Mouse (Mus musculus) liver, adult 10 weeks (tissue): ENCODE data around the gene Mri1. TPM values are rescaled to one million over a fixed set of nuclear protein-coding genes. Genes with fewer than 3 reads are reported as not detected.

Experiments
- polyA plus RNA-seq: library from polyadenylated mRNA; stranded (reverse); fragments of 350-450 nt; fragmentation: Illumina TruSeq; extraction: RNeasy Lipid Tissue Mini Kit (QIAGEN cat#74804); gene quantifications from one replicate; pipeline ENCODE4 v1.2.3, GENCODE M21; 2014; ENCODE audit warnings: low read depth, low replicate concordance

Mri1 gene
- 2.2 TPM for polyA plus RNA-seq

GRCm38 (mm10) chr8:84256822-84257610, at the start of gene Mri1:
TSS of gene Mri1 (minus strand) at chr8:84257326.

DNA sequence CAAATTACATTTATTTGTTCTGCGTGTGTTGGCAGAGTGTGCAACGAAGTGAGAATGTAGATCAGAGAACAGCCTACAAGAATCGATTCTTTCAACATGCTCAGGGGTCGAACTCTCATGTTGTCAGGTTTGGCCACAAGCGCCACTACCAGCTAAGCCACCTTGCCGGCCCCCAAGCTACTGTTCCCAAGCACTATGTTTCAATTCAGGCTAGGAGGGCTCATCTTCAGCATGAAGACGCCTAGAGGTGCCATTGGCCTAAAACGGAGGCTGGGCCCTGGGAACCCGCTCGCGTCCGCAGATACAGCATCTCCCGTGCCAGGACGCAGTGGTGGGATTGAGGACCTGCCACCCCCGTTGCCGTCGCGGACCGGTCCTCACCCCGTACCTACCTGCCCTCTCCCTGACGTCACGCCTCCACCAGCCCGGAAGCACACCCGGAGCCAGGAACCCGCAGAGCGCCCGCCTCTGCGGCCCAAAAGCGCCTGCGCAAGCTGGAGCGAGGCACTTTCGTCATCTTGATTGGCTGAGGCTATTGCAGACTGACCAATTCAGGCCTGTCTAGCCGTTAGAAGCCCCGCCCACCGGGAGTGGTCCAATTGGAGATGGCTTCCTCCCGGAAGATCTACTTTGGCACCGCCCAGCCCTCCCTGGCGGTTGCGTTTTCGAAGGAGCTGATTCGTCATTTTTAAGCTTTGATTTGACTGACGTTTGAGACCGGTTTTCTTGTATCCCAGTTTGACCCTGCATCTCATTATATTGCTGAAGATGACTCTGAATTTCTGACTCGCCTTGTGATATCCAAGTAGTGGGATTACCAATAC, 13.0 kb upstream of the Mri1 start, which contains the start of gene Ccdc130:
Ccdc130 (minus strand) TSS at position 431 of the 824 bp plus-strand sequence.

DNA sequence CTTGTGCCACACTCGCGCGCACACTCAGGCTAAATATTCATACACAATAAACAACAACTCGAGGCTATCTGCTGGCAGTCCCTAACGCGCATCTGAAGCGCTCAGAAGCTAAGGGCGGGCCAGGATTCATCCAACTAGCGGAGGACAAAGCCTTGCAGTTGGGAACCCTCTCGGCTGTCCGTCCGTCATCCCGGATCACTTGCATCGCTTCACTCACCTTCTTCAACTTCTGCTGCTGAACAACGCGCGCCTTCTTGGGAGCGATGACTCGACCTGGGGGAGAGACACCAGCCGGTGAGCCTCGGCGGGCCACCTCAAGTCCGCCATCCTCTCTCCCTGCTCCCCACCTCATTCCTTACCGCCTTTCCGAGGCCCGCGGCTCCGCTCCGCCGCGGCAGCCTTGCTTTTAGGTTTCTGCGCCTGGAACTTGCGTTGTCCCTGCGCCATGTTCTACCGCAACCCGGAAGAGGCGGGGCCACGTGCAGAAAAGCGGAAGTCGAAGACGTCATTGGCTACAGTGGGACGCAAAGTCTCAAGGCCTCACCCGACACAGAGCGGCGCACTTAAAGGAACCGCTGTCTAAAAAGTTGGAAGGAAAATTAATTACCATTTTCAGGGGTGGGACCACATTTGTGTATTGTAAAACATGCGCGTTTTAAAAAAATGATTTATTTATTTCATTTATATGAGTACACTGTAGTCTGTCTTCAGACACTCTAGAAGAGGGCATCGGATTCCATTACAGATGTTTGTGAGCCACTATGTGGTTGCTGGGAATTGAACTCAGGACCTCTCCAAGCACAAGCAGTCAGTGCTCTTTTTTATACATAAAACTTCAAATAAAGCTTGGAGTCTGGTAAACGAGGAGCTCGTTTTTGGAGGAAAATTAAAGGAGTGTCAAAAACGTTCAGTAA, 7.6 kb downstream of the Mri1 start, which contains the start of gene D8Ertd738e:
D8Ertd738e (minus strand) TSS at position 463 of the 914 bp plus-strand sequence.

DNA sequence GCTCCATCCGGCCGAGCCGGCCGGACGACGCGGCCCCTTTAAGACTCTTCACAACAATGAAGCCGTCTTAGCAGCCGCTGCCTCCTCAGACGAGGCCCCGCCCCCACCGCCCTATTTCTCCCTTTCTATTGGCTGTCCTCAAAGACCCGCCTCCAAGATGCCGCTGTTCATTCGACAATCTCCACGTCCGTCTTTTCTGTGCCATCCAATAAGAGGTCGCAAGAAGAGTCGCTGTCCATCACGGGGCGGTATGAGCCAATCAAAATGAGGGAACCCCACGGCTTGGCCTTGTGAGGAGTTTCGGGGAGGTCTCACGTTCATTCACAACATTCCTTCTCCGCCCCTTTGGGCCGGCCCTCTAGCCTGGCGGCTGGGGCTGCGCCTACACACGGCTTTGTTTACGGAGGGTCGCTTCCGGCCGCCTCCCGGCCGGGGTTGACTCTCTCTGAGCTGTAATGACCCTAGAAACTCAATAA, 20.1 kb downstream of the Mri1 start, which contains the start of gene Zswim4:
Zswim4 (minus strand) TSS at position 58 of the 476 bp plus-strand sequence.

Other genes with a start within 250 kb of the Mri1 start
- not detected for gene 2210011C24Rik, start 245.2 kb downstream of the Mri1 start, polyA plus RNA-seq
- gene Palm3, start 235.9 kb downstream of the Mri1 start, polyA plus RNA-seq = not detected
- gene Il27ra, start 214.7 kb downstream of the Mri1 start, polyA plus RNA-seq = 0.32 TPM
- gene Rln3, start 212.3 kb downstream of the Mri1 start, polyA plus RNA-seq = not detected
- gene Gm10643, start 192.2 kb downstream of the Mri1 start, polyA plus RNA-seq = 0.24 TPM
- 0.56 TPM for gene Rfx1, start 190.5 kb downstream of the Mri1 start, polyA plus RNA-seq
- 0.48 TPM for gene Dcaf15, start 152.6 kb downstream of the Mri1 start, polyA plus RNA-seq
- gene Podnl1, start 131.3 kb downstream of the Mri1 start, polyA plus RNA-seq = 0.13 TPM
- 0.79 TPM for gene Cc2d1a, start 109.4 kb downstream of the Mri1 start, polyA plus RNA-seq
- not detected for gene 4930432K21Rik, start 109.3 kb downstream of the Mri1 start, polyA plus RNA-seq
- gene Nanos3, start 72.1 kb downstream of the Mri1 start, polyA plus RNA-seq = not detected
- gene Zswim4, start 20.3 kb downstream of the Mri1 start, polyA plus RNA-seq = 0.13 TPM
- 11.6 TPM for gene D8Ertd738e, start 7.6 kb downstream of the Mri1 start, polyA plus RNA-seq
- gene Ccdc130, start 13.1 kb upstream of the Mri1 start, polyA plus RNA-seq = 2.9 TPM
- gene Cacna1a, start 131.1 kb upstream of the Mri1 start, polyA plus RNA-seq = 0.08 TPM